Mouse (Mus musculus) ES-Bruce4 (cell line): ENCODE measurements around the gene Psma6. TPM values are rescaled to one million over a fixed set of nuclear protein-coding genes. Genes with fewer than 3 reads are reported as not detected.
"Not testable (repeated sequence)": the region's sequence is repeated elsewhere in the genome, so short reads cannot be mapped to it uniquely, and the experiment has no call there.

Experiments
- H3K27ac ChIP-seq: 2 replicates; pipeline ENCODE4 v1.5.1; 2012; ENCODE audit warnings: low read length, inconsistent platforms; ENCODE audit not compliant: insufficient read depth
- H3K27me3 ChIP-seq: 2 replicates; pipeline ENCODE4 v1.6.1; 2012; ENCODE audit warnings: mild to moderate bottlenecking, low read length, inconsistent platforms; ENCODE audit not compliant: control insufficient read depth, poor library complexity, insufficient read depth, severe bottlenecking
- H3K36me3 ChIP-seq: 2 replicates; pipeline ENCODE4 v1.6.1; 2012; ENCODE audit warnings: inconsistent platforms, mild to moderate bottlenecking, low read length, moderate library complexity; ENCODE audit not compliant: control insufficient read depth, poor library complexity, insufficient read depth, severe bottlenecking
- H3K4me1 ChIP-seq: one replicate; pipeline ENCODE4 v1.8.1; 2011; ENCODE audit warnings: low read length; ENCODE audit not compliant: control insufficient read depth, insufficient read depth
- H3K4me3 ChIP-seq: 2 replicates; pipeline ENCODE4 v1.5.1; 2011; ENCODE audit warnings: low read depth, mild to moderate bottlenecking, low read length
- H3K9ac ChIP-seq: 2 replicates; pipeline ENCODE4 v1.6.1; 2012; ENCODE audit warnings: low read depth, mild to moderate bottlenecking, inconsistent platforms; ENCODE audit not compliant: poor library complexity, severe bottlenecking
- H3K9me3 ChIP-seq: replicated peaks from 2 replicates; pipeline ENCODE4 v1.6.1; 2012; ENCODE audit warnings: mild to moderate bottlenecking, low read length, inconsistent platforms; ENCODE audit not compliant: control insufficient read depth, poor library complexity, insufficient read depth, severe bottlenecking
- CTCF ChIP-seq: IDR thresholded peaks from one replicate; pipeline ENCODE4 v1.8.1; 2011; ENCODE audit warnings: low read depth, low read length
- EP300 ChIP-seq: IDR thresholded peaks from 2 replicates; pipeline ENCODE4 v1.6.1; 2011; ENCODE audit warnings: low read depth, low read length; ENCODE audit not compliant: insufficient read depth
- POLR2A ChIP-seq: IDR thresholded peaks from one replicate; pipeline ENCODE4 v1.8.1; 2011; ENCODE audit warnings: low read length; ENCODE audit not compliant: insufficient read depth
- polyA plus RNA-seq: library from polyadenylated mRNA; stranded (reverse); fragments of >200 nt; gene quantifications from 2 replicates; pipeline ENCODE4 v1.2.4, GENCODE M21; 2011; ENCODE audit warnings: low read depth; ENCODE audit not compliant: missing spikeins, insufficient read depth, insufficient read length

Psma6 gene
- polyA plus RNA-seq, 1 experiment: 308 TPM

- H3K4me3 ChIP-seq: no peak overlapping the region
- peaks cover 13% of the 10 kb centered on the region for H3K4me1 ChIP-seq
- H3K9ac ChIP-seq: no peak overlapping the region
- H3K9me3 ChIP-seq: no peaks in the 10 kb centered on the region
- no peak for TF ChIP-seq POLR2A
- TF ChIP-seq CTCF: peak; percentile 22
- TF ChIP-seq EP300: 0 out of 2 replicates have a peak, but pooled peaks have one; percentile 9
- H3K27me3 ChIP-seq: no peaks in the 10 kb centered on the region
- H3K36me3 ChIP-seq: no peaks in the 10 kb centered on the region
- H3K27ac ChIP-seq: peak overlapping the region; percentile 12
Measured at GRCm38 (mm10) chr12:55388478-55388877, 4.5 kb downstream of the Psma6 start.

DNA sequence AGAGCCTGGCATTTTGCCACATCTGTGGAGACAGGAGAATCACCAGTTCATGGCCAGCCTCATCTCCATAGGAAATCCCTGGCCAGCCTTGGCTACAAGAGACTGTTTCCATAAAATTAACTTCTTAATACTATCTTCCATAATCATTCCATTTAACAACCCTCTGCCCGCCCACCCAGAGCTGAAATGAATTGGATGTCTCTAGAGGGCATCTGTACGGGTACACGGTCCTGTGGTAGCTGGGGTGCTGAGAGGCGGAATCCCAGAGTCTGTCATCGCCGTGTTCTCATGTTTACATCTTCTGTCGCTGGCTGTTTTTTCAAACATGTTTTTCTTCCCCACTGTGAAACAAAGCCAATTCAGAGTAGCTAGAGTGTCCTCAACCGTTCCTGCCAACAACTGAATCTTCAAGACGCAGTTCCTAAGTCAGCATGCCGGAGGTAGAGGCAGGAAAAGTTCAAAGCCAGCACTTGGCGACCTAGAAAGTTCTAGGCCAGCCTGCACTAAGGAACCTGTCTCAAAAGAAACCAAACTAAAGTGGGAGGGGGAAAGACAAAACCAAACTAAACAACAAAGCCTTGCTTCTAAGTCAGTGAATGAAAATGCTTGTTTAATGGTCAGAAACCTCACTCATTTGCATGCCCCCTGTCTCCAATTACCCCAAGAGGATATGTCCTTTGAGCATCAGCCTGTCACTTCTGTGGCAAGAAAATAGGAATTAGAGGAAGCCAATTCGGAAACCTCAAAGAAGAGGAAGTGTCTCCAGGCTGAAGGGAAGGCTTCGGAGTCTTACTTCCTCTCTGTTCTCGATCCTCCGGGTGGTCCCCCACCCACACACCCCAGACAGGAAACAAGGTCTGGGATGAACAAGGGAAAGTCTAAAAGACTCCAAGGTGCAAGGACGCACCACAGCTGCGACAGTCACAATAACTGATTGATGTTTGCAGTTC lies 5.4 kb downstream of the Psma6 start:
- TF ChIP-seq POLR2A (no peak), EP300 (no peak), CTCF (no peak)
- Histone ChIP-seq H3K27me3 (no peaks in the 10 kb centered on the region), H3K27ac (peak overlapping the region; percentile 17; the same call in 1 of the 2 replicates), H3K4me3 (no peak overlapping the region), H3K4me1 (peaks cover 10% of the 10 kb centered on the region), H3K9ac (no peak overlapping the region), H3K9me3 (no peaks in the 10 kb centered on the region), H3K36me3 (no peaks in the 10 kb centered on the region)

GRCm38 (mm10) chr12:55392120-55392519 lies 8.1 kb downstream of the Psma6 start:
- Histone ChIP-seq H3K4me1 (peaks cover 5% of the 10 kb centered on the region), H3K36me3 (no peaks in the 10 kb centered on the region), H3K9ac (no peak overlapping the region), H3K27me3 (no peaks in the 10 kb centered on the region), H3K9me3 (no peaks in the 10 kb centered on the region), H3K4me3 (no peak overlapping the region), H3K27ac (no peak overlapping the region)
- TF ChIP-seq CTCF: no peak
- TF ChIP-seq POLR2A: no peak
- TF ChIP-seq EP300: no peak

GRCm38 (mm10) chr12:55392733-55393577 lies 8.9 kb downstream of the Psma6 start:
- TF ChIP-seq POLR2A: no peak
- no peak for TF ChIP-seq EP300
- TF ChIP-seq CTCF: no peak
- H3K9me3 ChIP-seq: no peaks in the 10 kb centered on the region
- no peaks in the 10 kb centered on the region for H3K36me3 ChIP-seq

DNA sequence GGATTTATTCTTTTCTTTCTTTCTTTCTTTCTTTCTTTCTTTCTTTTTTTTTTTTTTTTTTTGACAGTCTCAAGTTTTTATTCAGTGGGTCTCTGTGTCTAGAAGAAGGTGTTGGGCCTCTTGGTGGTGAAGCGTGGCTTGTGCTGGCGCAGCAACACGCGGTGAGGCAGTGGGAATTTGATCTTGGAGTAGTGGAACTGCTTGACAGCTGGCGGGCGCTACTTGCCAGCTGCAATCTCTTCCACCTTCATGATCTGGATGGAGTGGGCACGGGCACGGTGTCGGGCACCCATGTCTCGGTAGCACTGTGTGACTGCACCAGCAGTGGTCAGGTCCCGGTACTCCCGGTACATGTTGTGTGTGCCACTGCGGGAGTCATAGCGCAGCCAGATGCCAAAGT lies 11.6 kb downstream of the Psma6 start:
- peak overlapping the region; percentile 22 for H3K4me3 ChIP-seq
- not testable (repeated sequence) for H3K4me1 ChIP-seq, H3K27me3 ChIP-seq, H3K9ac ChIP-seq, H3K36me3 ChIP-seq, H3K27ac ChIP-seq, H3K9me3 ChIP-seq

More at GRCm38 (mm10) chr12:55392733-55393577, 8.9 kb downstream of the Psma6 start:
- no peak overlapping the region for H3K27ac ChIP-seq
- H3K4me1 ChIP-seq: peaks cover 5% of the 10 kb centered on the region
- no peaks in the 10 kb centered on the region for H3K27me3 ChIP-seq
- H3K9ac ChIP-seq: no peak overlapping the region
- no peak overlapping the region for H3K4me3 ChIP-seq
